Mouse (Mus musculus) liver, embryonic 14.5 days (tissue): ENCODE data around the gene Olfr718-ps1. TPM values are rescaled to one million over a fixed set of nuclear protein-coding genes. Genes with fewer than 3 reads are reported as not detected.

ENCODE experiments used
- ATAC-seq: fragments of 200-750 bp; cut with Nextera tagmentation; 2 replicates; pipeline ENCODE4 v1.8.0; 2017; ENCODE audit warnings: moderate number of reproducible peaks, mild to moderate bottlenecking, moderate library complexity; ENCODE audit not compliant: insufficient read depth
- DNase-seq, 3 experiments: peaks; one replicate each; pipeline ENCODE4 v3.0.0-alpha.2; 2012 to 2013; ENCODE audit warnings: low read depth in 3 of 3, low spot score in 3 of 3
- H3K27ac ChIP-seq: fragments of 300-500 bp; sonication (generic); 2 replicates; pipeline ENCODE4 v1.5.1; 2014; ENCODE audit warnings: moderate library complexity, mild to moderate bottlenecking, control low read depth, inconsistent platforms
- H3K27me3 ChIP-seq: fragments of 300-500 bp; sonication (generic); 2 replicates; pipeline ENCODE4 v1.6.1; 2014; ENCODE audit warnings: mild to moderate bottlenecking, low read length, moderate library complexity; ENCODE audit not compliant: control insufficient read depth, insufficient read depth
- H3K36me3 ChIP-seq: fragments of 300-500 bp; sonication (generic); replicated peaks from 2 replicates; pipeline ENCODE4 v1.6.1; 2014; ENCODE audit warnings: low read depth; ENCODE audit not compliant: control insufficient read depth, insufficient read depth
- H3K4me1 ChIP-seq, 2 experiments: fragments of 200-500 bp in 1 of 2; fragments of 300-500 bp in 1 of 2; sonication (generic) in 1 of 2; replicated peaks; 2 replicates each; pipeline ENCODE4 v1.6.1; 2012 to 2014; ENCODE audit warnings: antibody characterized with exemption in 1 of 2, inconsistent platforms in 1 of 2, low read length in 1 of 2; ENCODE audit not compliant: control insufficient read depth in 2 of 2, insufficient read depth in 2 of 2
- H3K4me2 ChIP-seq: fragments of 300-500 bp; sonication (generic); 2 replicates; pipeline ENCODE4 v1.6.1; 2014; ENCODE audit warnings: low read depth, mild to moderate bottlenecking, control low read depth, moderate library complexity
- H3K4me3 ChIP-seq, 2 experiments: fragments of 200-500 bp in 1 of 2; fragments of 300-500 bp in 1 of 2; sonication (generic) in 1 of 2; 2 replicates each; pipeline ENCODE4 v1.5.1; 2012 to 2014; ENCODE audit warnings: low read depth in 2 of 2, low read length in 2 of 2, mild to moderate bottlenecking in 2 of 2, control low read depth in 1 of 2, inconsistent platforms in 1 of 2, moderate library complexity in 1 of 2; ENCODE audit not compliant: insufficient read depth in 1 of 2
- H3K9ac ChIP-seq: fragments of 300-500 bp; sonication (generic); replicated peaks from 2 replicates; pipeline ENCODE4 v1.6.1; 2014; ENCODE audit warnings: mild to moderate bottlenecking, control low read depth, moderate library complexity
- H3K9me3 ChIP-seq: fragments of 300-500 bp; sonication (generic); 2 replicates; pipeline ENCODE4 v1.6.1; 2016; ENCODE audit warnings: low read length, mixed read lengths; ENCODE audit not compliant: control insufficient read depth
- CTCF ChIP-seq: IDR thresholded peaks from 2 replicates; pipeline ENCODE4 v1.5.1; 2016; ENCODE audit warnings: antibody characterized with exemption, low read depth, control low read depth
- EP300 ChIP-seq: IDR thresholded peaks from 2 replicates; pipeline ENCODE4 v1.6.1; 2016; ENCODE audit warnings: antibody characterized with exemption, low read depth
- WGBS: fragments of 180-500 bp; shearing (Covaris S2); extraction: QIAGEN DNeasy Blood & Tissue Kit; methylation state at CpG from one replicate; pipeline ENCODE4 v1.1.7; 2014; ENCODE audit not compliant: insufficient replicate concordance; 5-methylcytosine and 5-hydroxymethylcytosine counted together
- polyA plus RNA-seq, 2 experiments: library from polyadenylated mRNA; depleted of rRNA in 1 of 2; stranded (reverse) in 1 of 2; unstranded in 1 of 2; fragments of >200 nt; fragmentation: Nextera tagmentation in 1 of 2; extraction: Ambion mirVana in 1 of 2; gene quantifications; 2 replicates each; pipeline versions ENCODE4 v1.2.1 to v1.2.3; 2012 to 2014

Olfr718-ps1 gene
- polyA plus RNA-seq, 2 experiments = not detected

DNA sequence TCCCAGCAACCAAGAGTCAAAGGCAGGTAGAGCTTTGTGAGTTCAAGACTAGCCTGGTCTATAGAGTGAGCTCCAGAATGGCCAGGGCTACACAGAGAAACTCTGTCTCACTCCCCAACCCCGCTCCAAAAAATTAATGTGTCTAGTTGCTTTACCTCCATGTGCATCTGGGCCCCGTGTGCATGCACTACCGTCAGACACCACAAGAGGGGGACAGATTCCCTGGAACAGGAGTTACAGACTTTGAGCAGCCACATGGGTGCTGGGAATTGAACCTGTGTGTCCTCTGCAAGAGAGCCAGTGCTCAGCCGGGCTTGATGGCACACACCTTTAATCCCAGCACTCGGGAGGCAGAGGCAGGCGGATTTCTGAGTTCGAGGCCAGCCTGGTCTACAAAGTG, 17.0 kb downstream of the Olfr718-ps1 start:
- H3K4me1 ChIP-seq = peaks cover 5 to 8% of the 10 kb centered on the region in 2 experiments
- no peak for ATAC-seq
- WGBS = 65% methylated on average over 7 of the region's 7 CpGs

GRCm38 (mm10) chr5:143129101-143129500, 18.3 kb downstream of the Olfr718-ps1 start:
- no peak overlapping the region for H3K27ac ChIP-seq
- no peaks in the 10 kb centered on the region; a peak in 1 of 4 replicates for H3K4me1 ChIP-seq
- WGBS = 78% methylated on average over 16 of the region's 16 CpGs
- DNase-seq = no peak
- TF ChIP-seq CTCF = no peak
- no peak for TF ChIP-seq EP300
- no peaks in the 10 kb centered on the region for H3K36me3 ChIP-seq
- H3K4me2 ChIP-seq = no peak overlapping the region
- H3K9ac ChIP-seq = no peak overlapping the region
- H3K27me3 ChIP-seq = no peaks in the 10 kb centered on the region
- H3K4me3 ChIP-seq = no peak overlapping the region
- ATAC-seq = no peak
- no peaks in the 10 kb centered on the region for H3K9me3 ChIP-seq

More for the DNA sequence above, 17.0 kb downstream of the Olfr718-ps1 start:
- Histone ChIP-seq H3K9me3 (no peaks in the 10 kb centered on the region), H3K9ac (no peak overlapping the region), H3K27me3 (no peaks in the 10 kb centered on the region), H3K4me2 (no peak overlapping the region), H3K4me3 (no peak overlapping the region), H3K27ac (no peak overlapping the region), H3K36me3 (no peaks in the 10 kb centered on the region)
- DNase-seq = peak in 2 of 3 experiments; percentile 31 to 32
- no peak for TF ChIP-seq EP300
- peak; percentile 88 for TF ChIP-seq CTCF

GRCm38 (mm10) chr5:143127837-143128236, 19.5 kb downstream of the Olfr718-ps1 start:
- Histone ChIP-seq H3K4me3 (no peak overlapping the region), H3K27me3 (no peaks in the 10 kb centered on the region), H3K27ac (no peak overlapping the region), H3K36me3 (no peaks in the 10 kb centered on the region), H3K4me2 (no peak overlapping the region), H3K9ac (no peak overlapping the region), H3K4me1 (no peaks in the 10 kb centered on the region; a peak in 1 of 4 replicates), H3K9me3 (no peaks in the 10 kb centered on the region)
- no peak for ATAC-seq
- 61% methylated on average over 8 of the region's 8 CpGs for WGBS
- no peak for TF ChIP-seq CTCF
- no peak for TF ChIP-seq EP300
- no peak for DNase-seq

- H3K9ac ChIP-seq = no peak overlapping the region
- no peak overlapping the region for H3K4me3 ChIP-seq
- no peak overlapping the region for H3K4me2 ChIP-seq
- DNase-seq = no peak
- 53% methylated on average over 4 of the region's 4 CpGs for WGBS
- no peaks in the 10 kb centered on the region for H3K36me3 ChIP-seq
- H3K4me1 ChIP-seq = no peaks in the 10 kb centered on the region
- no peaks in the 10 kb centered on the region for H3K9me3 ChIP-seq
- TF ChIP-seq EP300 (no peak), CTCF (no peak)
- ATAC-seq = no peak
- H3K27me3 ChIP-seq = no peaks in the 10 kb centered on the region
- H3K27ac ChIP-seq = no peak overlapping the region
Observed at GRCm38 (mm10) chr5:143126908-143127307, 20.5 kb downstream of the Olfr718-ps1 start.

- Histone ChIP-seq H3K36me3 (no peaks in the 10 kb centered on the region), H3K4me2 (no peak overlapping the region), H3K27ac (no peak overlapping the region), H3K27me3 (no peaks in the 10 kb centered on the region), H3K4me3 (no peak overlapping the region), H3K9ac (no peak overlapping the region), H3K9me3 (no peaks in the 10 kb centered on the region), H3K4me1 (no peaks in the 10 kb centered on the region)
- TF ChIP-seq CTCF = no peak
- no peak for TF ChIP-seq EP300
- 71% methylated on average over 9 of the region's 9 CpGs for WGBS
- no peak for DNase-seq
- ATAC-seq = no peak
Observed at GRCm38 (mm10) chr5:143126089-143126488, 21.3 kb downstream of the Olfr718-ps1 start.
